Mouse (Mus musculus) lung, postnatal 4 days (tissue): Measurements from ENCODE around the gene Anapc11.

Experiments
- DNase-seq, 2 experiments: peaks; one replicate each; pipeline ENCODE4 v3.0.0; 2021

Gene Anapc11

DNA sequence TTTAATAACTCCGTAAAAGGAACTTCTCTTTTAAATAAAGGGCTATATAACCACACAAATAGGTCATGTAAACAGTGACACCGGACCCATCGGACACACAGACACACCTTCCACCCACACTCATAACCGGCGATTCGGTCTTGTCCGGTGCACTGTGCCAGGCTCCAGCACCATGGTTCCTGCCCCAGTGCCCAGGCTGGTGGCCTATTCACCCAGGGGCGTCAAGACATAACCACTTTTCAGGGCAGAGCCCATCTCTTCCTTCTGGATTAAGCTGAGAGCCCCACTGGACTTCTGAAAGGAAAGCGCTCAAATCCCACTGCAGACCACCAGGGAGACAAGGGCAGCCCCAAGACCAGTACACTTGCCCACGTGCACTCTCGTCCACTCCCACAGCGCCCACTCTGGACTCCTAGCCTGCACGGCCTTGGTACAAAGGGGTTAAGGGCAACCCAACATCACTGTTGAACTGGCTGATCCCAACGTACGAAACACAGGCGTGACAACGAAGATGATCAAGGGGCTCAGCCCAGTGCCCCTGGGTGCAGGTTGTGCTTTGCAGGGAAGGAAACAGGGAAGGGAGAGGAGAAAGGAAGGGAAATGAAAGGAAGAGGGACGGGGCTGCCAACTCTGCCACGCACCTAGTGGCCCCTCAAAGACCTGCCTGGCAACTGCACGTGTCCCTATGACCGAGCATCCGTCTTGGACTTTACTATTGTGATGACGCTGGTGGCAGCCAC, 30.6 kb downstream of the Anapc11 start:
- DNase-seq: peak in 1 of 2 experiments; percentile 19

GRCm38 (mm10) chr11:120629341-120629730, 31.1 kb downstream of the Anapc11 start:
- DNase-seq: peak; percentile 65 to 66

DNA sequence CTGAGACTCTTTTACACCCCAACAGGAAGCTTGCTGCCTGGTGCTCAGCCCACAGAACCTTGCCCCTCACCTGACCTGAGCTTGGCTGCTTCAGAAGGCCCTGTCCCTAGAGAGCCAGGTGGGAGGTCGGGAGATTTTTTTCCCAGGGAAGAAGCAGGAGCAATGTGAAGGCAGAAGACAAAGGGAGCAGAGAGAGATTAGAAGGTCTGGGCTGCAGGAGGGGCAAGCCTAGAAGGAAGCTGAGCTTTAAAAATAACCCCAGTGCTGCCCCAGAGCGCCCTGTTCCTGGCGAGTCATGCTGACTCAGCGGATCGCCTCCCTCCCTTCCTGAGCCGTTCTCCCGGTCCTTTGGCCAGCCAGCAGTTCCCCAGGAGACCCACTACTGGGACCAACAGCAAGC, 31.7 kb downstream of the Anapc11 start:
- peak; percentile 53 to 54 for DNase-seq

DNA sequence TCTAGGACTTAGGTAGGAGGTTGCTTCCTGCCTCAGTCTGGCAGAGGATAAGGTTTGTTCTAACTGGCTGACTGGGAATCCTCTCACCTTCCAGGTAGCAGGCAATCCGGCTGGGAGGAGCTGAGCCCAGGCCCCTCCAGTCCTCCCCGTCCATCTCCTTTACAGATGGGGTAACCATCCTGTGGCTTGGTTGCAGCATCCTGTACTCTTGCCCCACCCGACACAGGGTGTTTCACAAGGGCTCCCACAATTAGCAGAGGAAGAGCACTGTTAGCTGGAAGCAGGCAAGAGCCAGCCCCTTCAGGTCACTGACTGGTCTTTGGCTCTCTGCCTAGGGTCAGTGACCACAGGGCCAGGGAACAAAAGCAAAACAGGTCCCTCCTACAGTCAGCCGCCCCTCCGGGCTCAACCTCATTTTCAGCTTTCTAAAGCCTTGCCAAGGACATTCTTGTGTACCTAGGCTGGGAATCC, 32.2 kb downstream of the Anapc11 start:
- peak; percentile 71 to 76 for DNase-seq

- peak in 1 of 2 experiments; percentile 17 for DNase-seq
Measured at GRCm38 (mm10) chr11:120630881-120631725, 32.9 kb downstream of the Anapc11 start.

DNA sequence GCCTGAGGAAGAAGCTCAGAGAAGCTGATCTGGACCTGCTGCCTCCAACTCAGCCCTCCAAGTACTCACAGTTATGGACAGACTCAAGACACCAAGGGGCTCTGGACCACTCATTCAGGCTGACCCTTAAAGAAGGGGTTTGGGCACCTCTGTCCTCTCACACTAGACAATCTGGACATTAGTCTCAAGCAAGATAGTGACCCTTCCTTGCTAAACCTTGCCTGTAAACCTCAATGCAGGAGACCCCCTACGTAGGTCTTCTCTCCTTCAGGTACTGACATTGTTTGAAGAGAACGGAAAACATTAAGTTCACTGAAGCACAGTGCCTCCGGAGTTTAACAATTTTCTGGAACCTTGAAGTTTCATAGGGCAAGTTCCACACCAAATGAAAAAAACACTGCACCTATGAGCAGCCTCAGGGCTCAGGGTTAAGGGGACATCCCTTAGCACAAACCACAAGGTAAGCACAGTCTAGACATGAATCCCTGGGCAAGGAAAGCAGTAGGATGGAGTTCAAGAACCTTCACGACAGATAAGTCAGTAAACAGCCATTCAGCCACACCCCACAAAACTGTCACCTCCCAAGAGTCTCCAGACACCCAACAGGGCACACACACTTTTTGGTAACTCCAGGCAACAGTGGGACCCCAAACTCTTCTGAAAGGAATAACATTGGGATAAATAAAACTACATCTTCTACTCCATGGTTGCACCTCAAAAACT, 33.7 kb downstream of the Anapc11 start:
- DNase-seq: no peak

DNA sequence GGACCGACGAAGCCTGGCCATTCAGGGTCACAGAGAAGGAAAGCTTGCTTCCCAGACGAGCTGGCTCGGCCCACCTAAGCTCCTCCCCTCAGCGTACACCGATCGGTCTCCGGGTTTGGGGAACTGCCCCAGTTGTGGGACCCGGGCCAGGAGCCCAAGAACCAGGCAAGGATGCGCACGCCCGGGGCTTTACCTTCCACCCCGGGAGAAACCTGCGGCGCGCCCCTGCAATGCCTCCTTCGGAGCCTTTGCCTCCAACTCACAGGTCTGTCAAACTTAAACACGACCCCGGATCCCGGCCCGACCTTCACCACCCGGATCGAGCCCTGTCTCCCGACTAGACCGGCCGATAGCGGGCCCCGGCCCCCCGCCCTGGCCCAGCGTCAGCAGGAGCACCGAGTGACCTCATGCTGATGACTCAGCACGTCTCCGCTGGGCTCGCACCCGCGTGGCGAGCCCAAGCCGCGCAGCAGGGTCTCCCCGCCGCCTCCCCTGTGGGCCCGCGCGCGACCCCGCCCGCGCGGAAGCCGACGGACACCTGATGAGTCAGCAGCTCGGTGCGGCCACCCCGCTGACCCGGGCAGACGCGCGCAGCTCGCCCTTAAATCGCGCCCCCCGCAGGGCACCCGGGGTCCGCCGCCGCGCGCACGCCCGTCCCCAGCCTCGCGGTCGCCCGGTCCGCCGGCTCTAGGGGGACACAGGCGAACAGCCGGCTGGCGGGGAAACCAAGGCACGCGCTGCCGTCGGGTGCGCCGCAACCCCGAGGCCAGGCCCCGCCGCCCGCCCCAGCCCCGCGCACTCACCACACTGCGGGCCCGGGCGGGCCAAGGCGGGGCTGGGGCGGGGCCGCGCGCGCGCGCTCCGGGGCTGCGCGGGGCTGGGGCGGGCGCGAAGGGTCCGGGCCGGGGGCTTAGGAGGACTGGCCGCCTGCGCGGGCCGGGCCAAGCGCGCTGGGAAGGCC, 34.6 kb downstream of the Anapc11 start:
- peak; percentile 78 to 81 for DNase-seq

DNA sequence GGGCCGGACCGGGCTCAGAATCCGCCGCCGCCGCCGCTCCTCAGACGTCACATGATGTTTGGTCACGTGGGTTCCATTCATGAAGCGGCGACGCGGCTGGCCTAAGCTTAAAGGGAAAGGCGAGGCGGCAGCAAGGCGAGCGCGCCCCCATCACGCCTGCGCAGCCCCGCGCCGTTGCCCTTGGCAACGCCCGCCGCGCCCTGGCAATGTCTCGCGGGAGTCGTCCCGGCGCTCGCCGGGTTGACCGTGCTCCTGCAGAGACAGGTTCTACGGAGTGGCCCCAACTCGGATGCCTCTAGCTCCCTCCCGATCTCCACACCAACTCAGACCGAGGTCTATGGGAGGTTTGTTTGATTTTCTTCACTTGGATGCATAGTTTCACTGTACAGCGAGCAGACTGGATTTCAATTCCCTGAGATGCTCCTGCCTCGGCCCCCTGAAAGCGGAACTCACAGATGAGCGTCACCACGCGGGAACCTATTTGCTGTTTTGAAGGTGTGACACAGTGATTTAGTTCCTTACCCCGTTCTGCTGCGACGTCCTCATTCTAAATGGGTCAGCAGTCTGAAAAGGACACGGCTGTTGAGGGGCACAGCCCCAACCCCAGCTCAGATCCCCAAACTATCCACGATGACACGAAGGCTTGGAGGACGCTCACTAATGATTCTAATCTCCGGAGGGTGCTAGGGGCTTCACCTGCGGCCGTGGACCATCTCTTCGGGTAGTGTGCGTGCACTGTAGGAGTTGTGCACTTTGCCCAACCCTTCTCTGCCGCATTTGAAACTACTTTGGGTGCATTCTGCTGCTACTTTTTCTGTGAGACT, 35.5 kb downstream of the Anapc11 start, which contains the start of gene Mafg:
Gene Mafg (minus strand): TSS at position 81 of the 824 bp plus-strand sequence.
- DNase-seq: peak; percentile 95 to 97

DNA sequence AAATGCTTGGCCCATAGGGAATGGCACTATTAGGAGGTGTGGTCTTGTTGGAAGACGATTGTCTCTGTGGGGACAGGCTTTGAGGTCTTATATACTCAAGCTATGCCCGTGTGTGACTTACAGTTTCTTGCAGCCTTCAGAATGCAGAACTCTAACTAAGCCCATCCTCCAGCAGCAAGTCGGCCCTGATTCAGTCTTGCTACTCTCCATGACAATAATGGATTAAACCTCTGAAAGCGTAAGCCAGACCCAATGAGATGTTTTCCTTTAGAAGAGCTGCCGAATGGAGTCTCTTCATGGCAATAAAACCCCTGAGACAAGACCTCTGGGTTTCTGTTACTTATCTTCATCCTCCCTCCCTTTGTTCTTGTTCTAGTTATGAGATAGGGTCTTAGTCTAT, 36.6 kb downstream of the Anapc11 start:
- DNase-seq: no peak

DNA sequence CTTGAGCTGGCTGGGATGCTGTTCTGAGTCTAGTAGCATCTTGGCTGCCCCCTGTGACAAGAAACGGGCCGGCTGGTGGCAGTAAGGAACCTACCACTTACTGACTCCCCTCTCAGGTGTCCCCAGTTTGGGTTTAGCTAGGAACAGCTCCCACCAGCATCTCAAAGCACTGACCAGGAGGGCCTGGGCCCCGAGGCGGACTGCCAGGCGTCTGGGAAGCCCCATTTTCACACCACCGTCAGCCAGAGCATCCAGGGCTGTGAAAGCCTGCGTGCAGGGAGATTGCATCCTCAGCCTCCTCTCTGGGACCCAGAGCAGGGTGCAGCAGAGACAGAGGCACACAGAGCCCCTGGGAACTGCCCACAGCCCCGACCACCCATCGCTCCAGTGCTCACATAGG, 43.0 kb downstream of the Anapc11 start:
- peak in 1 of 2 experiments; percentile 19 for DNase-seq

DNA sequence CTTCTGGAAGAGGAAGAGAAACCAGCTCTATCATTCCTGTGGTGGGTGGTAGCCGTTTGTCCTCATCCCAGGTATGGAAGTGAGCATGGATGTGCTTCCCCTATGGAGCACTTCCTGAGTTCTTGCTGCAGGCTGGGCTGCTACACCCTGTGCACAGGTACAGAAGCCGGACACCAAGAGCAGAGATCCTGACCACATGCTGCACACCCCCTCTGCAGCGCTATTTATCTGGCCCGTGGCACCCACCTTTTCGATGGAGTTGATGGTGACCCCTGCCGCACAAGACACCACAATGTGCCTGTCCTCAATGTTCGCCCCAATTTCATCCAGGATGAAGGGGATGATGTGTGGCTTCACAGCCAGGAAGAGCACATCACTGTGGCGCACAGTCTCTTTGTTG, 43.6 kb downstream of the Anapc11 start:
- DNase-seq: peak in 1 of 2 experiments; percentile 18

GRCm38 (mm10) chr11:120642939-120643600, 44.8 kb downstream of the Anapc11 start:
- no peak for DNase-seq

DNA sequence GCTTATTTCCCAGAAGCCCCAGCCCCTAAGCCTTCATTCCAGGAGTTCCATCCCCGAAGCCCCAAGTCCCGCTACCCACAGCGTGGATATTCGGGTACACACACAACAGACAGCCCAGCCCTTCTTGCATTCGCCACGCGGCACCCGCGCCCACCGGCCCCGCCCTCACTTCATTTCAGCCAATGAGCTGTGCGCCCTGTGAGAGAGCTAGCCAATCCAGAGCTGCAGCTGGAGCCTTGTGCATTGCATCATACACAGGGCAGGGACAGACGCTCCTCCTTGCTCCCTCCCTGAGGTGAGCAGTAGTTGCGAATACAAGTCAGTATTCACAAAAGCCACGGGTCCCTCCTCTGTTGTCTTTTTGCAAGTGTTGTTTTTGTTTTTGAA, 45.4 kb downstream of the Anapc11 start, which contains the start of gene Pycr1:
Gene Pycr1 (minus strand): TSS at position 169 of the 387 bp plus-strand sequence.
- DNase-seq: peak; percentile 94 to 95

DNA sequence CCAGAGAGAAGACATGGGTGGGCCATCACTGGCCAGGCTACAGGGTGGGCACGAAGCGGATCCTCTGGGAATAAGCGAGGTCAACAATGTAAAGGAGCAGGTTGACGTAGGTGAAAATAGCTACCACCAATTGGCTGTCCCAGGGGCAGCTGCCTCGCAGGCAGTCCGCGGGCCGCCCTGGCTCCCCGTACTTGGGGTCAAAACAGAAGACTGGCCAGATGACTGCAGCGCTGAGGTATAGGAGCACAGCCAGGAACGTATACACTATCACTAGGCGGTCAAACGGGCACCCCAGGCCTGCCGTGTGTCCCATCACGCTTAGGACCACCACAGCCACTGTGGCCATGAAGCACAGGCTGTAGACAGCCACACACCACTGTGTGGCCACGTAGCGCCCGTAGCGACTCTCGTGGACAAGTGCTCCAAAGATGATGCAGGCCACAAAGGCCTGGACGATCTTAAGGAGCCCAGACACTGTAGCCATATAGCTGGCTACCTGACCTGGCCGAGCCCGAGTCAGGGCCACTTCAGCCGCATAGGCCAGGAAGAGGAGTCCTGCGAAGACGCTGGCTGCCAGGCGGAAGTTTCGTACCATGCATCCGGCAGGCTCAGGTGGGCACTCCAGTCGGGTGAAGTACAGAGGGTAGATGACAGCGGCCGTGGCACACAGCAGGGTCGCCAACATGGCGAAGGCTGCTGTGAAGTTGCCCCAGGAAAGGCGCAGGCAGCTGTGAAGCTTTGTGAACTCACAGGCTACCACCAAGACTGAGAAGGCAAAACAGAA, 49.0 kb downstream of the Anapc11 start:
- DNase-seq: no peak

DNA sequence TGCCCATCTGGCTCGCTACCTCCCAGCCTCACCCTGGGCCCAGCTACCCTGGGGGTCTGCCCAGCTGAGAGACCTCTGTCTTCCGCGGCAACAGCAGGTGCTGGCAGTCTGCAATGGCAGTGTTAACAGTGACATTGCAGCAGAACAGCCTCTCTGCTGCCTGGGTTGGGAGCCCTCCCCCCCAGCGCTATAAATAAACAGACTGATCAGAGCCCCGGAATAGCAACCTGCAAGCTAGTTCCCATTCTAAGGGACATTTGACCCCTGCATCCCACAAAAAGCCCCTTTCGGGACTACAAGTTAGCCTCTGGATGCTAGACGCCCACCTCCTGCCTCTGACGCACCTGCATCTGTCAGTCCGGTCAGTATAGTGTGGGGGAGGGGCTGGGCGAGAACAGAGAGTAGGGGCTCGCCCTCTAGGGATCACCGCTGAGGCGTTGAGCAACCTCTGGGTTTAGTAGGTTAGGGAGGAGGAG, 49.8 kb downstream of the Anapc11 start, which contains the start of gene Myadml2:
Gene Myadml2 (minus strand): TSS at position 158 of the 476 bp plus-strand sequence.
- DNase-seq: peak in 1 of 2 experiments; percentile 33

DNA sequence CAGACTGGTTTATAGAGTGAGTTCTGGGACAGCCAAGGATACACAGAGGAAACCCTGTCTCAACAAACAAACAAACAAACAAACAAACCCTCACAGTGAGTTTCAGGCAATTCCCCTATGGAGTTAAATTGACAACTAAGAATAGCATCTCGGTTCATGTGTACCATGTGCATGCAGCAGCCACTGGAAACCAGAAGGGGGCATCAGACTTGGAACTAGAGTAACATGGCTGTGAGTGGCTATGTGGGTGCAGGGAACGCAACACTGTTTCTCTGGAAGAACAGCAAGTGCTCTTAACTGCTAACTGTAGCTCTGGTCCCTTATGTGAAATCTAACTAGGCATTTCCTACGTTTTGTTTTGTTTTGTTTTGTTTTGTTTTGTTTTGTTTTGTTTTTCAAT, 53.7 kb downstream of the Anapc11 start:
- DNase-seq: no peak

GRCm38 (mm10) chr11:120654741-120655140, 56.5 kb downstream of the Anapc11 start:
- DNase-seq: no peak

- DNase-seq: no peak
Measured at GRCm38 (mm10) chr11:120657301-120657700, 59.1 kb downstream of the Anapc11 start.
